Mouse (Mus musculus) cortical plate, adult 2 months (tissue): ENCODE results near the gene Tc2n.

Experiments
- CTCF ChIP-seq: fragments of 200-500 bp; IDR thresholded peaks from 2 replicates; pipeline ENCODE4 v1.5.1; 2011; ENCODE audit warnings: mild to moderate bottlenecking, control low read depth, low read length; ENCODE audit not compliant: insufficient read depth; ENCODE audit errors: extremely low read depth
- POLR2A ChIP-seq: fragments of 200-500 bp; IDR thresholded peaks from 2 replicates; pipeline ENCODE4 v1.6.1; 2011; ENCODE audit warnings: mild to moderate bottlenecking, low read length, control low read depth; ENCODE audit not compliant: insufficient read depth; ENCODE audit errors: extremely low read depth

DNA sequence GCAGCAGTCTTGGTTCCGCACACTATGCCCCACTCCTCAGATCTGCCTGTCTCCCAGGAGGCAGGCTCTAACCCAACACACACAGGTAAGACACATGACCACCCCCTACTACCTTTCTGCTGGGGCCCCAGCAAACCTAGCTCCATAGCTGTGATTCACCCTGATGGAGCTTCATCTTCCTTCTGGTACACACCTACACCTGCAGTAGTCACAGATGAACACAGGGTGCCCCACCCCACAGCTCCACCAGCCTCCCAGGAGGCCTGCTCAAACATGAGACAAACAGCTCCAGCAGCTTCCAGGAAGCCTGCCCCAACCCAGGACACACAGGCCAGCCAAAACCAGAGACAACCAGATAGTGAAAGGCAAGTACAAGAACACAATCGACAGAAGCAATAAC, 50.8 kb downstream of the Tc2n start:
- TF ChIP-seq POLR2A = no peak
- no peak for TF ChIP-seq CTCF
